Mouse (Mus musculus) right cerebral cortex, postnatal 14 days (tissue): Measurements from ENCODE around the gene Rpgrip1.

Source experiments
- DNase-seq: peaks from one replicate; pipeline ENCODE4 v3.0.0; 2022

The Rpgrip1 gene

DNA sequence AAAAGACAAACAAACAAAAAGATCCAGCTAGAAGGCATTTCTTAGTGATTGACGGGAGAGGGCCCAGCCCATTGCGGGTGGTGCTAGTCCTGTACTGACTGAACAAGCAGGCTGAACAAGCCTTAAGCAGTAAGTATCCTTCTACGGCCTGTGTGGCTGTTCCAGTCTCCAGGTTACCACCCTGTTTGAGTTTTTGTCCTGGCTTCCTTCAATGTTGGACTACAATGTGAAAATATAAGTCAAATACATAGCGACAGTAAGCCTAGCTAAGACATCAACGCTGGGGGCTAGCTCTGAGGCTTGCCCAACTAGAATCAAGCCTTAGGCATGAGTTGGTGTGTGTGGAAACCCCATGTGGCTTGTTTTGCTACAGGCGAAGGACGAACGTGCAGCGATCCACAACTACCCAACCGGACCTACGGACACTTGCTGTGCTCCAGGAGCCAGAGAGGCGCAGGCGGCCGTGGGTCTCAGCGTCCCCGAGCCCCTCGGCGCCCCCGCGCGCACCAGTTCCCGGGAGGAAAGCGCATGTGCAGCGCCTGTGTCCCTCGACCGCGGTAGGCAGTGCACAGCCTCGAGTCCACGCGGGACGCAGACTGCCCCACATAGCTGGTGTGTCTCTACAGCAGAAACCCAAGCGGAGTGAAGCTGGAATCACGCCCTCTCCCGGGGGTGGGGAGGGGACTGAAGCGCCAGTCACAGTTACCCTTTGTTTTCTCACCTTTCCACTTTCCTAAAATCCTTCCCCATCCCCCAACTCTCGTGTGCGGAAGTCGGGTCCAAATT lies 8.5 kb downstream of the Rpgrip1 start:
- peak; percentile 55 for DNase-seq

DNA sequence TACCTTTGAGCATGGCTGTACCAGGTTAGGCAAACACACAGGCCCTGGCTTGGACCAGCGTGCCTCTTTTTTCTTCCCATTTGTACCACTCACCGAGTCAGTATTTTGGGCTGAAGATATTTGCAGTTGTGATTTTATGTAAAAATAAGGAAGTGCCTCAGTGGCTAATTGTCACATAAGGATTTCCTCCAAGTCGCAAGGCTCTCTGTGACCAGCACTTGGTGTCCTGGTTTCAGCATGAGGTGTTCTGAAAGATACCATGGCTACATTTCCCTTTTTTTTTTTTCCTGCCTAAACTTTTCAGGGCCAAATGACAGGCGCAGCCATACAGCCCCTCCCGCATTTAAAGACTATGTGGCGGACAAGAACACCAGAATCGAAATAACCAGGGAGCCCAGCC lies 9.7 kb downstream of the Rpgrip1 start:
- DNase-seq, result no peak

DNA sequence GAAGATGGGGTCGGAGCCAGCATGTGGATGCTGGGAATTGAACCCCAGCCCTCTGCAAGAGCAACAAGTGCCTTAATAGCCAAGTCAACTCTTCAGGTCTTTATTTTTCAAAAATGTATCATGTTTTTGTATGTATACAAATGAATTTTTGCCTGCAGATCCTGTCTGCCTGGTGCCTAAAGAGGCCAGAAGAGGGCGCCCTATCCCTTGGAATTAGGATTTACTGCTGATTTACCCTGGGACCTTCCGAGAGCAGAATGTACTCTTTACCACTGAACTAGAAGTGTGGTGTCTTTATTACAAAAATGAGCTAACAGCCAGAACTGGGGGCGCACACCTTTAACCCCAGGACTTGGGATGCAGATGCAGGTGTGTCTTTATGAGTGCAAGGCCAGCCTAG lies 13.4 kb downstream of the Rpgrip1 start:
- DNase-seq, result peak; percentile 78

GRCm38 (mm10) chr14:52124636-52125035 lies 14.1 kb downstream of the Rpgrip1 start:
- DNase-seq, result no peak

- DNase-seq, result no peak
Observed at GRCm38 (mm10) chr14:52133584-52133983, 23.1 kb downstream of the Rpgrip1 start.

DNA sequence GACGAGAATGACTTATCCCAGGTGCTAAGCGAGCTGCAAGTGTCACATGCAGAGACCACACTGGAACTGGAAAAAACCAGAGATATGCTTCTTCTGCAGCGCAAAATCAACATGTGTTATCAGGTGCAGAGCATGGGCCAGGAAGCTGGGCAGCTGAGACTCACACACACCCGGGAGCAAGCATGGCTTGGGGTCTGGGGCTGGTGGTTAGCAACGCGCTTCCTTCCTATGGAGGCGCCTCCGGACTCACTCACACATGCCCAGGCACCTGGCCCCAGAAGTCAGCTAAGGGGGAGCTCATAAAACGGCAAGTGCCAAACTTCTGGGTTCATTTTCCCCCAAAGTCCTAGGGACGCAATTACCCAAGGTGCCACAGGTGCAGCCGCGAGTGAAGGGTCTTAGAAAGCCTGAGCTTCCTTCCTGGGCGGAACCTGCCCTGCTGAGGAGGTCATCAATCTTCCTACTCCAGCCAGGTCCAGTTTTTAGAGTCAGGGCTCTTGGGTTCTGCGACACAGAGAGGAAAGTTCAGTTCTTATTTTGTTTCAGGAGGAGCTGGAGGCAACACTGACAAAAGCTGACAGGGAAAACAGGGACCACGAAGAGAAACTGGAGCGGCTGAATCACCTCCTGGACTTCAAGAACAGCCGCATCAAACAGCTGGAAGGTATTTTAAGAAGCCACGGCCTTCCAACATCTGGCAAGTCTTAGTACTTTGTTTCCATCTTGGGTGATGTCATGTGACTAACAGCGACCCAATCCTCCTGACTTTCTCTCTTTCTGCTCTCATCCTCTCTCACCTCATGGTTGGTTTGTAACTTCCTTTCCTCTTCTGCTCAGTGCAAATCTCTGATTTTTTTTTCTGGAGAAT lies 30.3 kb downstream of the Rpgrip1 start:
- no peak for DNase-seq

GRCm38 (mm10) chr14:52141445-52142127 lies 31.1 kb downstream of the Rpgrip1 start:
- no peak for DNase-seq

DNA sequence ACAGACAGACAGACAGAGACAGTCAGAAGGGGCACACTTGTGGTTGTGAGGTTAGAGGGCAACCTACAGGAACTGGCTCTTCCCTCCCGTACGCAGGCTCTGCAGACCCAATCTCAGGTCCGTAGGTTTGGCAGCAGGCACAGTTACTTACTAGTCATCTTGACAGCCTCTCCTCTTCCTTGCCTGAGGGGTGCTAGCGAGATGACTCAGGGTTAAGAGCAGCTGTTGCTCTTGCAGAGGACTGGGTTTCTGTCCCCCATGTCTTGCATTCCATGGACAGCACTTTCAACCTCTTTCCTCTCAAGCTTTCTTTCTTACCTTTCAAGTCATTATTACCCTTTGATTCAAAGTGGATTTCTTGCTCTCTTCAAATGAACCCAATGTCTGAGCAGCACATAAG lies 33.7 kb downstream of the Rpgrip1 start:
- no peak for DNase-seq

DNA sequence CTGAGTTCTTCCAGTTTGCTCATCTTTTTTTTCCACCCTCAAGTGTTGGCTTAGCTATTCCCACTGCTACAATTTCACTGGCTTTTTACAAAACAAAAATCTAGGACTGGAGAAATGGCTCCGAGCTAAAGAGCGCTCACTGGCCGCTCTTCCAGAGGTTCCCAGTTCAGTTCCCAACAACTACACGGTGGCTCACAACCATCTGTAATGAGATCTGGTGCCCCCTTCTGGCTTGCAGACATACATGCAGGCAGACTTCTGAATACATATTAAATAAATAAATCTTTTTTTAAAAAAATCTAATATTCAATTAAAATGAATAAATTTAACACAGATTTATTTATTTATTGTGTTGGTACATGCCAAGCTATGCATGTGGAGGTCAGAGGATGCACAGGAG lies 36.0 kb downstream of the Rpgrip1 start:
- no peak for DNase-seq

GRCm38 (mm10) chr14:52149888-52150287 lies 39.4 kb downstream of the Rpgrip1 start:
- DNase-seq, result no peak

- DNase-seq, result no peak
Observed at GRCm38 (mm10) chr14:52152179-52152578, 41.7 kb downstream of the Rpgrip1 start.

- no peak for DNase-seq
Observed at GRCm38 (mm10) chr14:52152613-52153012, 42.1 kb downstream of the Rpgrip1 start.

- no peak for DNase-seq
Observed at GRCm38 (mm10) chr14:52155008-52155407, 44.5 kb downstream of the Rpgrip1 start.

DNA sequence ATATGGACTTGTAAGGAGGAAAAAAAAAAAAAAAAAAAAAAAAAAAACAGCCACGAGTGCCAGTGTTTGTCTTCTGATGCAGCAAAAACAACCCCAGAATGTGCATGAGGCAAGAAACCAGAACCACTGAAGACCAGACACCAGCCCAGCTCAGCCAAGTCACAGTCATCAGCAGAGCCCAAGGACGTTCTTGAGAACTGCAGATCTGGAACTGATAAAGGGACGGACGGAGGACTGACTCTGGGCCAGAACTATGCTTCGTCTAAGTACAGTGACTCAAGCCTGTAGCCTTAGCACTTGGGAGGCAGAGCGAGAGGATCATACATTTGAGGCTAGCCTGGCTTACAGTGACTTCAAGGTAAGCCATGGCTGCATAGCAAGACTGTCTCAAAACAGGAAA lies 50.4 kb downstream of the Rpgrip1 start:
- no peak for DNase-seq

DNA sequence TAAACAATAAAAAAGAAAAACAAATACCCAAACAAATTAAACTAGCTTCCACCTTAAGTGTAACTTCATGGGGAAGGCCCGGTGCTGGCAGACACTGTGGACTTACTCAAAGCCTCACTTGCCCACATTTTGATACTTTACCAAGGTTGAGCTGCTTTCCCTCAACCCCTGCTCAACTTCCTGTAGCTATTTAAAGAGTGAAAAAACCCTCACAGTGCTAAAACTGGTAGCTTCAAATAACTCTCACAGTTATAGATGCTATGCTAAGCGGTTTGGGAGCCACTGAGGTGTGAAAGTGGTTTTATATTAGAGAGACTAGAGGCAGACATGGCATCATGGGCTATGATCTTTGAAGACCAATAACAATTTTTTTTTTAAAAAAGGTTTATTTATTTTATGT lies 56.1 kb downstream of the Rpgrip1 start:
- no peak for DNase-seq

DNA sequence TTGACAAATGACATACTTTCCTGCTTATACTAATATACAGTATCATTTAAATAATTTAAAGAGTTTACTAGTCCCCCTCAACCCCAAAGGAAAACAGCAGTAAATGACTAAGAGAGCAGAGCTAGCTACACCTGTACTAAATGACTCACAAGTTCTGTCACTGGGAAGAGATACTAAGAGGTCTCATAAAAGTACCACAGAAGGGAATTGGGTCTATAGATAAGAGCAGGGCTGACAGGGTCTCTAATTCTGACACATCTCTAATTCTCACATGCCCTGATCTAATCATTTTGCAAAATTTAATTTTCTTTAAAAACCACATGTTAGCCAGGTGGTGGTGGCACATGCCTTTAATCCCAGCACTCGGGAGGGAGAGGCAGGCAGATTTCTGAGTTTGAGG lies 78.3 kb downstream of the Rpgrip1 start:
- DNase-seq, result no peak

- DNase-seq, result no peak
Observed at GRCm38 (mm10) chr14:52189519-52189918, 79.0 kb downstream of the Rpgrip1 start.

GRCm38 (mm10) chr14:52190740-52191359 lies 80.3 kb downstream of the Rpgrip1 start:
- no peak for DNase-seq

DNA sequence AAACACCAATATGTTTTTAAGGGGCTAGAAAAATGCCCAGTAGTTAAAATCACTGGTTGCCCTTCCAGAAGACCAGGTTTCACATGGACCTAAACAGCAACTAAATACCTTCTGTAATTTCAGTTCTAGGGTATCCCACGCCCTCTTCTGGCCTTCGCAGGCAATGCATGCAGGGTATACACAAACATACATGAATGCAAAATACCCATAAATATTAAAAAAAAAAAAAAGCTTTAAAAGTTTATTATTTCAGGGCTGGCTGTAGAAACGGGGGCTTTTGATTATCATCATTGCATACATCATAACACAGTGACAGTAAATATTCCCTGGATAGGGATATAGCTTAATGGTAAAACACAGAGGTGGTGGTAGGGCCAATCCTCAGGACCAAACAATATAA lies 85.2 kb downstream of the Rpgrip1 start:
- peak; percentile 31 for DNase-seq

GRCm38 (mm10) chr14:52196230-52197155 lies 86.0 kb downstream of the Rpgrip1 start:
- DNase-seq, result no peak

- peak; percentile 84 for DNase-seq
Observed at GRCm38 (mm10) chr14:52197156-52197878, 86.8 kb downstream of the Rpgrip1 start, which contains the start of gene Supt16. Gene Supt16, minus strand, starts transcription at chr14:52197416.
